Mouse (Mus musculus): ENCODE data around the gene Inf2.

Gene Inf2

GRCm38 (mm10) chr12:112593951-112594915 is 5.6 kb downstream of the Inf2 start:
- in situ Hi-C loops (cut with MboI, MseI) = no loop called here

GRCm38 (mm10) chr12:112594989-112595388 is 6.4 kb downstream of the Inf2 start:
- in situ Hi-C loops (cut with MboI, MseI) = loop anchor here (5.0 kb wide), 1 partner anchor 43 kb away; no protein-coding TSS in a partner anchor

GRCm38 (mm10) chr12:112595626-112596025 is 7.0 kb downstream of the Inf2 start:
- in situ Hi-C loops (cut with MboI, MseI) = loop anchor here (5.0 kb wide), 1 partner anchor 43 kb away; no protein-coding TSS in a partner anchor

GRCm38 (mm10) chr12:112596454-112596853 is 7.9 kb downstream of the Inf2 start:
- in situ Hi-C loops (cut with MboI, MseI) = loop anchor here (5.0 kb wide), 1 partner anchor 44 kb away; no protein-coding TSS in a partner anchor

GRCm38 (mm10) chr12:112596891-112597500 is 8.4 kb downstream of the Inf2 start:
- in situ Hi-C loops (cut with MboI, MseI) = loop anchor here (5.0 kb wide), 1 partner anchor 45 kb away; no protein-coding TSS in a partner anchor

GRCm38 (mm10) chr12:112597618-112598017 is 9.0 kb downstream of the Inf2 start:
- in situ Hi-C loops (cut with MboI, MseI) = loop anchor here (5.0 kb wide), 1 partner anchor 45 kb away; no protein-coding TSS in a partner anchor

- in situ Hi-C loops (cut with MboI, MseI) = loop anchor here (5.0 kb wide), 1 partner anchor 47 kb away; no protein-coding TSS in a partner anchor
These were observed 10.6 kb downstream of the Inf2 start for GRCm38 (mm10) chr12:112599198-112599597.

- in situ Hi-C loops (cut with MboI, MseI) = loop anchor here (5.0 kb wide), 1 partner anchor 48 kb away; no protein-coding TSS in a partner anchor
These were observed 11.5 kb downstream of the Inf2 start for GRCm38 (mm10) chr12:112599942-112600611.

GRCm38 (mm10) chr12:112604022-112604421 is 15.4 kb downstream of the Inf2 start:
- in situ Hi-C loops (cut with MboI, MseI) = no loop called here

- in situ Hi-C loops (cut with MboI, MseI) = no loop called here
These were observed 16.4 kb downstream of the Inf2 start for GRCm38 (mm10) chr12:112604709-112605649.

- in situ Hi-C loops (cut with MboI, MseI) = no loop called here
These were observed 17.2 kb downstream of the Inf2 start for GRCm38 (mm10) chr12:112605766-112606165.

- in situ Hi-C loops (cut with MboI, MseI) = no loop called here
These were observed 18.4 kb downstream of the Inf2 start for GRCm38 (mm10) chr12:112606998-112607397.

GRCm38 (mm10) chr12:112609031-112609430 is 20.4 kb downstream of the Inf2 start:
- in situ Hi-C loops (cut with MboI, MseI) = no loop called here

GRCm38 (mm10) chr12:112616668-112617067 is 28.1 kb downstream of the Inf2 start:
- in situ Hi-C loops (cut with MboI, MseI) = loop anchor here (5.0 kb wide), 1 partner anchor 59 kb away; no protein-coding TSS in a partner anchor

GRCm38 (mm10) chr12:112617184-112617583 is 28.6 kb downstream of the Inf2 start:
- in situ Hi-C loops (cut with MboI, MseI) = loop anchor here (5.0 kb wide), 1 partner anchor 60 kb away; no protein-coding TSS in a partner anchor

- in situ Hi-C loops (cut with MboI, MseI) = loop anchor here (5.0 kb wide), 1 partner anchor 61 kb away; no protein-coding TSS in a partner anchor
These were observed 29.4 kb downstream of the Inf2 start for GRCm38 (mm10) chr12:112617898-112618380.

- in situ Hi-C loops (cut with MboI, MseI) = loop anchor here (5.0 kb wide), 1 partner anchor 62 kb away; no protein-coding TSS in a partner anchor
These were observed 30.5 kb downstream of the Inf2 start for GRCm38 (mm10) chr12:112618981-112619685.

- in situ Hi-C loops (cut with MboI, MseI) = loop anchor here (5.0 kb wide), 1 partner anchor 63 kb away; no protein-coding TSS in a partner anchor
These were observed 31.2 kb downstream of the Inf2 start, which contains the start of gene Adssl1 for GRCm38 (mm10) chr12:112619686-112620353. Adssl1 (plus strand) TSS chr12:112620045.
